Mouse (Mus musculus) embryonic stem cell, embryonic (primary cell): ENCODE results near the gene Zfp598.

ENCODE experiments used
- CTCF ChIA-PET, 4 experiments: fragments of 300-600 bp in 2 of 4; fragments of 350-600 bp in 2 of 4; sonication (Branson Sonifier 250); formaldehyde crosslinking; loops; one replicate each; lab custom pipeline; 2022; ENCODE audit warnings: inconsistent platforms in 2 of 4; lab: Charles Lee
- POLR2A ChIA-PET, 4 experiments: fragments of 300-600 bp in 2 of 4; fragments of 350-600 bp in 2 of 4; sonication (Branson Sonifier 250); formaldehyde crosslinking; loops; one replicate each; lab custom pipeline; 2022; ENCODE audit warnings: antibody characterized with exemption in 4 of 4, inconsistent platforms in 1 of 4; lab: Charles Lee

Zfp598 gene

DNA sequence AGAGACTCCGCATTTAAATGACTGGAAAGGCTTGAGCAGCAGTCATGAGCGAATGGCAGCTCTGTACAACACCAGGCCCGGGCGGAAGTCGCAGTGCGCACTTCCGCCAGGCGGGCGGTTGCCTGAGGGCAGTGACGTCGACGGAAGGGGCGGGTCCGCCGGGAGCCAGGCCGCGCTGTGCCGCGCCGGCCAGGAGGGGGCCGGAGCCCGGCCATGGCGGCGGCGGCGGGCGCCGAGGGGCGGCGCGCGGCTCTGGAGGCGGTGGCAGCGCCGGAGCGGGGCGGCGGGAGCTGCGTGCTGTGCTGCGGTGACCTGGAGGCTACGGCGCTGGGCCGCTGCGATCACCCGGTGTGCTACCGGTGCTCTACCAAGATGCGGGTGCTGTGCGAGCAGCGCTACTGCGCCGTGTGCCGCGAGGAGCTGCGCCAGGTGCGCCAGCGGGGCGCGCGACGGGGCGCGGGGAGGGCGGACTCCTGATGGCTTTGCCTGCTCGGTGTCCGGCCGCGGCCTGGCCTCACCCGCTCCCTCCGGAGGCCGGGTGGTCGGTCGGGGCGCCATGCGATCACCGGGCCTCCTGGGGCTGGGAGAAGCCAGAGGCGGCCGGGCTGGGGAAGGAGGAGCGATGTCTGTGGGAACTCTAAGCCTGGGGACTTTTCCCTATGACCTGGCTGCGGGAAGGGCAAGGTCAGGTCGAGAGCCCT is at the start of gene Zfp598:
TSS of gene Zfp598 (plus strand) at position 143 of the 701 bp plus-strand sequence.
- POLR2A ChIA-PET: interaction anchor here (0.6 to 8.9 kb wide), 114 partner anchors 8 to 500 kb away, joined by 3 to 182 read pairs (median 4); partner anchors contain the start of genes Nthl1 (in 4 of the 4), Tsc2 (in 4 of the 4), Mlst8 (in 3 of the 4) and Pkd1 (in 3 of the 4)
- CTCF ChIA-PET: interaction anchor here in 3 of 4 experiments (0.5 to 3.0 kb wide), 24 partner anchors 8 to 318 kb away, joined by 3 to 15 read pairs (median 3); partner anchors contain the start of genes Nthl1 (in 2 of the 3), Pkd1 (in 2 of the 3), Tbl3 (in 2 of the 3) and Tsc2 (in 2 of the 3)

DNA sequence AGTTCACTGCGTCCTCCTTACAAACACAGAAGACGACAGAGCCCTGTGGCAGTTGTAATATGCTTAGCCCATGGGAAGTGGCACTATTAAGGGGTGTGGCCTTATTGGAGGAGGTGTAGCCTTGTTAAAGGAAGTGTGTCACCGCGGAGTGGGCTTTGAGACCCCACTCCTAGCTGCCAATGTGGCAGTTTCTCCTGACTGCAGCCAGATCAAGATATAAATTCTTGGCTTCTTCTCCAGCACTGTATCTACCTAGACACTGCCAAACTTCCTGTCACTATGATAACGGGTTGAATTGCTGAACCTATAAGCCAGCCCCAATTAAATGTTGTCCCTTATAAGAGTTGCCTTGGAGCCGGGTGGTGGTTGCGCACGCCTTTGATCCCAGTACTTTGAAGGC is 44.0 kb upstream of the Zfp598 start:
- POLR2A ChIA-PET: interaction anchor here in 2 of 4 experiments (0.7 to 1.0 kb wide), 3 partner anchors 50 to 81 kb away, joined by 3 to 5 read pairs (median 4); partner anchors contain the start of gene Pkd1 (in 1 of the 2)

DNA sequence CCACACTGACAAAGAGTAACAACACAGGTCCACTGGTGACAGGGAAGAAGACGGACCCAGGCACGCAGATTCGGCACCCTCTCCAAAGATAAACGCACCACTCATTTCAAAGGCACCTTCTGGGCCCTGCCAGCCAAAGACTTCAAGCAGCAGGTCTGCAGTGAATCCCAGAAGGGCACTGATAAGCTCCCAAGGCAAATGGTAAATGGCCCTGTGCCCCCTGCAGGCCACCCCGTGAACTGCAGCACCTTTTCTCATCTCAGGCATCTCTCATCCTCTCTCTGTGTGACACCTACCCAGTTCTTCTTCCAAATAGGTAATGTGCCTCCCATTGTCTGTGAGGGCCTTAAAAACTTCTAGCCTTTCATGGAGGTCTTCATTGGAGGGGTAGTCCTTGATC is 40.8 kb upstream of the Zfp598 start:
- POLR2A ChIA-PET: interaction anchor here in 3 of 4 experiments (0.5 to 3.1 kb wide), 38 partner anchors 8 to 660 kb away, joined by 3 to 27 read pairs (median 4); partner anchors contain the start of genes Traf7 (in 3 of the 3), Pkd1 (in 2 of the 3), Zfp598 (in 2 of the 3) and Jpt2 (in 1 of the 3)
- CTCF ChIA-PET: interaction anchor here (0.5 to 2.8 kb wide), 67 partner anchors 8 to 787 kb away, joined by 3 to 17 read pairs (median 4); partner anchors contain the start of genes Pkd1 (in 2 of the 4), Zfp598 (in 2 of the 4), Mlst8 (in 1 of the 4) and Npw (in 1 of the 4)

More for the DNA sequence above, 44.0 kb upstream of the Zfp598 start:
- CTCF ChIA-PET: no interaction called here

DNA sequence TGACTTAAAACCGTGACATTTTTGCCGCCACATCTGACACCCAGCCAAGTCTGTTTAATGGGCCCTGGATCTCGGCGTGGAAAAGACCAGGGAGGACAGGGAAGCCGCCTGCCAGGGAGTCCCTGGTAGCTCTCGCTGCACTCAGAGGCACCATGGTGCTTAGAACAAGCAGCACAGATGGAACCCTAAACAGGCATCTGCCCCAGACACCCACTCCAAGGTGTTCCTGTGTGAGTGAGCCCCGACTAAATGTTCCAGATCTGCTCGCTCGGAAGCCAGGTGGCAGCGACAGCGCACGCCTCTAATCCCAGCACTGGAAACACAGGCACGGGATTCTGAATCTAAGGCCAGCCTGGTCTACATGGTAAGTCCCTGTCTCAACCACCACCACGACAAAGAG is 39.4 kb upstream of the Zfp598 start:
- POLR2A ChIA-PET: interaction anchor here in 3 of 4 experiments (0.7 to 3.3 kb wide), 18 partner anchors 9 to 216 kb away, joined by 3 to 36 read pairs (median 5); partner anchors contain the start of genes Traf7 (in 3 of the 3), Npw (in 1 of the 3) and Pkd1 (in 1 of the 3)
- CTCF ChIA-PET: interaction anchor here (0.6 to 2.8 kb wide), 11 partner anchors 10 to 1111 kb away, joined by 3 to 16 read pairs (median 6); partner anchors contain the start of gene Zfp598 (in 1 of the 4)

DNA sequence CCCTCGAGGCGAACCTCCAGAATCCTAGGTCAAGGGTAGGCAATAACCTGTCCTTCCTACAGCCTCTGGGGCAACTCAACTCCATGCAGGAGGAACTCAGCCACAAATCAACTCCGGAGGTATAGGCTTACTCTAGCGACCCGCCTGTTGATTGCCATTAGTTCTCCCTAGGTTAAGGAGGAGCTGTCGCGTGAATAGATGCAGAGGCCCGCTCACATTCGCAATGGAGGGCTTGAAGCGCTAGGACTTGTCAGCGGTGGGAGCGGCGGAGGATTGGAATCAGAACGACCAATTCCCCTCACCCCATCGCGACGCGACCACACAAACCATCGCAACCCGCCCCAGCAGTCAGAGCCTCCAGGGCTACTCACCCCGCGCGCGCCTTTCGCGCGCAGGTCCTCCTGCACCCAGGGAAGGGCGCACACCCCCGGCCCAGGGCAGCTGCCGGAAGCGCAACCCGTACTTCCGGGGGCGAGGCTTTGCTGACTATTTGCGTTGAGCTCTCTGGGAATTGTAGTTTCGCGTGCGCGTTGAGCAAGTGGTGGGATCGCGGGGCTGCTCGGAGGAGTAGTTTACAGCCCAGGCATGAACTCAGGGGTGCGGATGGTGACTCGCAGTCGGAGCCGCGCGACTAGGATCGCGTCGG is 37.2 kb upstream of the Zfp598 start, which contains the start of the genes Tsc2 and Nthl1:
TSS of gene Tsc2 (minus strand) at position 464 of the 646 bp plus-strand sequence.
TSS of gene Nthl1 (plus strand) at position 514 of the 646 bp plus-strand sequence.
- ChIA-PET POLR2A (interaction anchor here (0.6 to 3.3 kb wide), 102 partner anchors 8 to 1095 kb away, joined by 3 to 51 read pairs (median 4); partner anchors contain the start of genes Zfp598 (in 4 of the 4), Mlst8 (in 3 of the 4), Npw (in 3 of the 4) and Pkd1 (in 3 of the 4)), CTCF (interaction anchor here (0.6 to 2.0 kb wide), 21 partner anchors 15 to 218 kb away, joined by 3 to 10 read pairs (median 4); partner anchors contain the start of genes Zfp598 (in 2 of the 4), Mlst8 (in 1 of the 4), Ndufb10 (in 1 of the 4) and Pkd1 (in 1 of the 4))

DNA sequence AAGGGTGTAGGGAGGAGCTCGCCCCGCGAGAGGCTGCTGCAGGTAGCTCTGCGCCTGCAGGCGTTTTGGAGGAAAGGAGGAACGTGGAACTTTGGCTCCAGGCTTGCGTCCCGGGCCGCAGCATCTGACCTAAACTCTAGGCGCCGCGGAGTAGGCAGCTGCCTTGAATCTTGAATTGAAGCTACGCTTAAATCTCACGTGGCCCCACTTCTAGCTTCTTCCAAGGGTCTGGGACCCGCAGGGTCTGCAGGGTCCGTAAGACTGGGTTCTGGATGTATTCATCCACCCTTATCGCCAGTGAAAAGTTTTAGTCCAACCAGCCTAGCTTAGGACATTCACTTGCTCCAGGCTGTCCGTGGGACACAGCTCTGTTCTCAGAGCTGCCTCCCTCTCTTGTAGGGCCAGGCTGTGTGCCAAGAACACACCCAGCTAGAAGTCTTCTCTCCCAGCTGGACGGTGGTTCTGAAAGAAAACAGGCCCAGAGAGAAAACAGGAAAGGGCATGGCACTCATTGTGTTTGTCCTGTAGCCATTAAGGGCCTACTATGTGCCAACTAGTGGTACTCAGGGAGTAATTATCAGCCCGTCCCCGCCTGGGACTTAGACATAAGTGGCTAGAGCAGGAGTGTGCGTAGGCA is 36.6 kb upstream of the Zfp598 start:
- ChIA-PET POLR2A (interaction anchor here (0.6 to 3.3 kb wide), 101 partner anchors 7 to 1095 kb away, joined by 3 to 51 read pairs (median 4); partner anchors contain the start of genes Zfp598 (in 4 of the 4), Mlst8 (in 3 of the 4), Npw (in 3 of the 4) and Pkd1 (in 3 of the 4)), CTCF (interaction anchor here (0.6 to 2.0 kb wide), 21 partner anchors 14 to 219 kb away, joined by 3 to 10 read pairs (median 4); partner anchors contain the start of genes Zfp598 (in 2 of the 4), Mlst8 (in 1 of the 4), Ndufb10 (in 1 of the 4) and Pkd1 (in 1 of the 4))

DNA sequence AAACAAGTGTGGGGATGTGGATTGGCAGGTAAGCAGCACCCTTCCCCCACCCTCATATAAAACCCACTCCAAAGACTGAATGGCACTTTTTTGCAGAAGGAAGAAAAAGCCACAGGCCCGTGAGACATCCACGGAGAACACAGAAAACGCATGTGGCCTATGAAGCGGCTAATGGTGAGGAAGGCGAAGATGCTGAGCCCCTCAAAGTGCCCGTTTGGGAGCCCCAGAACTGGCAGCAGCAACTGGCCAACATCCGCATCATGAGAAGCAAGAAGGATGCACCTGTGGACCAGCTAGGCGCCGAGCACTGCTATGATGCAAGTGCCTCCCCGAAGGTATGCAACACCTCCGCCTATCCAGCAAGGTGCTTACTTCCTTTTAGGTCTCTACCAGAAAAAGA is 35.7 kb upstream of the Zfp598 start:
- ChIA-PET POLR2A (interaction anchor here in 3 of 4 experiments (0.8 to 3.9 kb wide), 15 partner anchors 10 to 373 kb away, joined by 3 to 25 read pairs (median 10); partner anchors contain the start of genes Traf7 (in 2 of the 3), Mlst8 (in 1 of the 3) and Pkd1 (in 1 of the 3)), CTCF (interaction anchor here in 1 of 4 experiments (2.0 kb wide), 1 partner anchor 13 kb away, joined by 4 read pairs; no protein-coding TSS in a partner anchor)

DNA sequence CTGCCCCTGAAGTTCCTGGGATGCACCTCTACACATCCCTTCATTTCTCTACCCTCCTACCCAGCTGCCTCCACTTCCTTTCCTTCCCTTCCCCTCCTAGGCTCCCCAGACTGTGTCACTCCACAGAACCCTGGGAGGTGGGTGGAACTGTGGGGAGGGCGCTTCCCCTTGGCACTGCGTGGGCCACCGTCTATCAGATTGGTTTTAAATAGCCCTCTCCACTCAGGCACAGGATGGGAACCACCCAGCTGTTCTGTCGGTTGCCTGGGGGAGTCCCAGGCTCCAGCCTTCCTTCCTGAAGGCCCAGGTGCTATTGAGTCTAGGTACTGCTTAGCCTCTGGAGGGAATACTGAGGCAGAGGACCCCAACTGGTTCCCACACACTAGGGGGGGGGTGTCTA is 34.5 kb upstream of the Zfp598 start:
- ChIA-PET CTCF (no interaction called here), POLR2A (interaction anchor here in 3 of 4 experiments (0.7 to 3.9 kb wide), 6 partner anchors 10 to 107 kb away, joined by 3 to 26 read pairs (median 4); partner anchors contain the start of genes Pkd1 (in 1 of the 3), Traf7 (in 1 of the 3) and Zfp598 (in 1 of the 3))

DNA sequence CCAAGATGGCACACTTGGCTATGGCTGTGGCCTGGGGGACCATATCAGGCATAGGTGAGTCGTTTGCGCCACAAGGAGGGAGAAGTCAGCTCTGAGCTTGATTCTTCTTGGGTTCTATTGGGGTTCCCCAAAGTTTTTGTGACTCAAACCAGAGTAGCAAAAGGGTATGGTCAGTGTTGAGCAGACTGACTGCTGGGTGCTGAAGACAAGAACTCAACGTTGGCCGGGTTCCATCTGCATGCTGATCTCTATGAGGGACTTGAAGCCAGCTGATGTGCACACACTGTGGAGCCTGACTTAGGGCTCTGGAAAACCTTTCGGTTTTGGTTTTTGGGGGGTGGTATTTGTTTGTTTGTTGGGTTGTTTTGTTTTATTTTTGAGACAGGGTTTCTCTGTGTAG is 33.8 kb upstream of the Zfp598 start:
- CTCF ChIA-PET: interaction anchor here in 2 of 4 experiments (1.2 to 1.6 kb wide), 2 partner anchors 15 to 86 kb away, joined by 3 to 7 read pairs; partner anchors contain the start of gene Pkd1 (in 1 of the 2)

DNA sequence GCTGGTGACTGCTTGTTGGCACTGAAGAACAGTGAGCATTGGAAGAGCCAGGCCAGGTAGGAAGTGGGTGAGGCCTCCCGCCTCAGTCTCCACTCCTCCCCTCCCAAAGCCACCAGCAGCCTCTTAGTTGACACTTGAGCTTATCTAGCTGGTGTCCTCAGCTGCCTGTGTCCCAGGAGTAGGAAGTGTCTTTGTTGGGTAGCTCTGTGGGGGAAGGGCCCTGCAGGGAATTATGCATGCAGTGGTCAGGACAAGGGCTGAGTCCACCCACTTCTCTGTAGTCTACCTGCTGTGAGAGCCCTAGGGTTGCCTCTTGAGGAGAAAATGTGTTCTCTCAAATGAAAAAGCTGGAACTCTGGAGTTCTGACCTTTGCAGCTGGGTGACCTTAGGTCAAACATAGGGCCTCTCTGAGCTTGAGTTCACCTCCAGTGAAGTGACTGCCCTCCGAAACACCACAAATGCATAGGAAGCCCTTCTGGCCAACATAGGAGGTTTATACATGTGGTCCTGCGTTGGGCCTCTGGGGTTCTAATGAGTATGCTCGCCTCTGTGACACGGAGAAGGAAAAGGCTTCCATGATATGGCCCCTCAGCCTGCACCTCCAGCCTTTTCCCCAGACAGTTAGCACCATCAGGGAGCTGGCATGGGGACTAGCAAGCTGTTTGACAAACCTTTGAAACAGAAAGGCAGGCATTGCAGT is 32.6 kb upstream of the Zfp598 start:
- POLR2A ChIA-PET: interaction anchor here (0.7 to 3.9 kb wide), 55 partner anchors 8 to 468 kb away, joined by 3 to 26 read pairs (median 4); partner anchors contain the start of genes Pkd1 (in 3 of the 4), Traf7 (in 3 of the 4), Zfp598 (in 3 of the 4) and Slc9a3r2 (in 2 of the 4)

More for the DNA sequence above, 33.8 kb upstream of the Zfp598 start:
- POLR2A ChIA-PET: interaction anchor here in 3 of 4 experiments (0.7 to 3.9 kb wide), 16 partner anchors 9 to 130 kb away, joined by 3 to 26 read pairs (median 5); partner anchors contain the start of genes Pkd1 (in 3 of the 3), Zfp598 (in 2 of the 3) and Slc9a3r2 (in 1 of the 3)

DNA sequence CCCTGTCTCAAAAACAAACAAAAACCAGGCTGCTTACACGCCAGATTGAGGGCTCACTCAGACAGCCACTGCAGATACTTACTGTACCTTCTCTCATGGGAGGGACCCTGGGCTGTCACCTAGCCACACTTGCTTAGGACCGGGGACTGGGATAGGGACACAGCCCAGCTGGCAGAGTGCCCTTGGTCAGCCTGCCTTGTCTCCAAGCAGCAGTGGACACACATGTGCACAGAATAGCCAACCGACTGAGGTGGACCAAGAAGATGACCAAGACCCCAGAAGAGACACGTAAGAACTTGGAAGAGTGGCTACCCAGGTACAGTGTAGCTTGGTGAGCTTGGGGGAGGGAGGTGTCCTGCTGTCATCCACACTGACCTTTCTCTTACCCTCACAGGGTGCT is 31.3 kb upstream of the Zfp598 start:
- POLR2A ChIA-PET: interaction anchor here in 2 of 4 experiments (0.9 to 2.6 kb wide), 9 partner anchors 9 to 183 kb away, joined by 3 to 14 read pairs (median 5); partner anchors contain the start of genes Traf7 (in 1 of the 2) and Zfp598 (in 1 of the 2)
- CTCF ChIA-PET: interaction anchor here in 2 of 4 experiments (1.0 to 1.8 kb wide), 2 partner anchors 9 kb away, joined by 4 to 8 read pairs; no protein-coding TSS in a partner anchor

More for the DNA sequence above, 32.6 kb upstream of the Zfp598 start:
- CTCF ChIA-PET: interaction anchor here in 3 of 4 experiments (0.6 to 1.8 kb wide), 17 partner anchors 8 to 182 kb away, joined by 3 to 8 read pairs (median 4); partner anchors contain the start of genes Mlst8 (in 1 of the 3) and Pkd1 (in 1 of the 3)

DNA sequence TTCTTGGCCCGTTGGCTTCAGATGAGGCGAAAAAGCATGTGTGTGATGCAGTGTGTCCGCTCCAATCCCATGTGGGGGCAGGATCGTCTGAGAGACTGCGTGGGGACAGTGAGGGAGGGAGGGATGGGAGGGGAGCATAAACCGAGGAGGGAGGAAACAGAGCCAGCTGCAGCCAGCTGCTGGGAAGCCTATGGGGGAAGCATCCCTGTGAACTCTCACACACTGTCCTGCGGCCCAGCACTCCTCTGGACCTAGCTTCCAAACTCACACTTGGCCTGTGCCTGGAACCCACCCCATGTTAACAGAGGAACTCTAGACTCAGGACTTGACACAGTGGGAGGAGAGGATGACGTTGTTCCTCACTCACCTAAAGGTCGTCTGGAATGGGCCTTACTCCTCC is 30.6 kb upstream of the Zfp598 start:
- POLR2A ChIA-PET: interaction anchor here in 2 of 4 experiments (0.9 to 2.6 kb wide), 8 partner anchors 8 to 184 kb away, joined by 3 to 13 read pairs (median 8); partner anchors contain the start of genes Slc9a3r2 (in 1 of the 2), Traf7 (in 1 of the 2) and Zfp598 (in 1 of the 2)
- CTCF ChIA-PET: no interaction called here

DNA sequence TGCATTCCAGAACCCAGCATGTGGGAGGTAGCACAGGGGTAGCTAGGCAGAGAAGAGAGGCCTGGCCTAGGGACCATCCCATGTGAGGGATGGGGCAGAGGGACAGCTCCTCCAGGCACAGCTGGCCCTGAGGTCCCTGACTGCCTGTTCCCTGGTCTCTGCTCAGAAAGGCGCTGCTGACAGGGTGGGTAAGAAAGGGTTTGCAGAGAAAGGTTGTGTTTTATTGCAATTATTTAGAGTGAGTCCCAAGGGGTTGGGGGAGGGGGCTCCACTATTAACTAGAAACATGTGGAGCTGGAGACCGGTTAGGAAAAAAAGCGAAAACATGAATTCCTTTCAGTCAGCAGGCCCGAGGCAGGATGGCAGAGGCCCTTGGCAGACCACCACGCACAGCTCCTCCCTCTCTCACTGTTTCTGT is 29.9 kb upstream of the Zfp598 start:
- ChIA-PET POLR2A (interaction anchor here in 3 of 4 experiments (0.5 to 2.6 kb wide), 20 partner anchors 7 to 199 kb away, joined by 3 to 13 read pairs (median 4); partner anchors contain the start of genes Traf7 (in 3 of the 3), Slc9a3r2 (in 2 of the 3), Zfp598 (in 2 of the 3) and Nthl1 (in 1 of the 3)), CTCF (interaction anchor here in 2 of 4 experiments (0.8 to 1.4 kb wide), 3 partner anchors 10 to 28 kb away, joined by 3 to 4 read pairs (median 3); no protein-coding TSS in a partner anchor)

DNA sequence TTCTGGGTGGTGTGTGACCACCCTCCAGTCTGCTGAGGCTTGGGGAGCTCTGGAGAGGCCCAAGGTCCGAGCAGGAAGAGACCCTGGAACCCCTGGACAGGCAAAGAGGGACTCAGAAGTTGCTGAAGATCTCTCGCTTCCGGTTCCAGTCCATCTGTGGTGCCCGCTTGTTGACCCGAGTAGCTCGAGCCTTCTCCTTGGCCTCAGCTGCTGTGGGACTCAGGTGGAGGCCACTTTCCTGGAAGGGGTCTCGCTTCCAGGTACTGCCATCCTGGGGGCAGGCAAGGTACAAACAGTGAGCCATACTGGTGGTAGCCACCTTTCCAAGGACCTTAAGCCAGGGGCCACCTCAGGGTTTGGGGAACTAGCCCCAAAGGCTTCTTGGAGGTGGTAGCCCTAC is 29.4 kb upstream of the Zfp598 start:
- CTCF ChIA-PET: interaction anchor here in 2 of 4 experiments (0.8 to 1.4 kb wide), 4 partner anchors 10 to 27 kb away, joined by 3 to 5 read pairs (median 4); no protein-coding TSS in a partner anchor

More for the DNA sequence above, 29.4 kb upstream of the Zfp598 start:
- POLR2A ChIA-PET: interaction anchor here in 3 of 4 experiments (0.5 to 2.6 kb wide), 24 partner anchors 8 to 200 kb away, joined by 3 to 13 read pairs (median 3); partner anchors contain the start of genes Nthl1 (in 3 of the 3), Traf7 (in 3 of the 3), Tsc2 (in 3 of the 3) and Zfp598 (in 3 of the 3)
